Comparison of ENCODE assay signal across 31 mouse cellular contexts in genomic region chr9:121018524-121019315, GRCm38 (mm10).
DNase-seq lines count a peak whose midpoint lies in the region; ATAC-seq and TF ChIP-seq lines count a peak whose summit lies in the region.
"Had no signal": no experiment of that assay in that cellular context is flagged by ENCODE, and none has a peak within 500 bp of the region (broad histone marks: within the 10 kb centered on the region; RNA-seq: fewer than 3 reads in every experiment).

No protein-coding gene starts in this region.

- H3K4me3 ChIP-seq in MEL (ENCODE audit: control insufficient read depth in 1 of 2, insufficient read depth in 1 of 2, low read depth in 2 of 2, low read length in 2 of 2) = no peak overlapping the region
- no peak overlapping the region for H3K4me3 ChIP-seq in liver, embryonic 12.5 days
- H3K4me3 ChIP-seq: embryonic facial prominence, embryonic 13.5 days; forebrain, embryonic 12.5 days; kidney, embryonic 15.5 days; layer of hippocampus, adult 2 months; limb, embryonic 13.5 days; midbrain, embryonic 12.5 days; neural tube, embryonic 13.5 days; stomach, embryonic 15.5 days had no signal

- peak; percentile 68 for ATAC-seq in liver, embryonic 12.5 days
- peak; percentile 46 for ATAC-seq in megakaryocyte progenitor cell, adult 5-6 weeks (replicated peaks; ENCODE audit: poor library complexity)
- no peak for ATAC-seq in erythroid progenitor cell, adult 5-6 weeks (replicated peaks; ENCODE audit: low FRiP score, poor library complexity, severe bottlenecking)
- ATAC-seq: forebrain, postnatal 0 days; hindbrain, embryonic 16.5 days; Patski had no signal

- TF ChIP-seq RAD21 in MEL (IDR thresholded peaks at IDR 0.05; ENCODE audit: low read depth, low read length) = no peak

- intact Hi-C loops in gastrocnemius, postnatal 36 days (cut with DNase I) = no loop called here

- peak overlapping the region; percentile 1; the same call in 1 of the 2 replicates for H3K4me2 ChIP-seq in liver, embryonic 12.5 days
- H3K4me2 ChIP-seq: embryonic facial prominence, embryonic 13.5 days; forebrain, embryonic 12.5 days; kidney, embryonic 15.5 days; limb, embryonic 13.5 days; lung, embryonic 14.5 days; midbrain, embryonic 12.5 days; neural tube, embryonic 13.5 days; stomach, embryonic 15.5 days had no signal

- H3K9me3 ChIP-seq in MEL (replicated peaks; ENCODE audit: insufficient read depth, low read length) = no peaks in the 10 kb centered on the region
- peaks cover 7% of the 10 kb centered on the region for H3K9me3 ChIP-seq in liver, embryonic 12.5 days (replicated peaks)
- H3K9me3 ChIP-seq: embryonic facial prominence, embryonic 13.5 days; forebrain, embryonic 12.5 days; kidney, embryonic 15.5 days; limb, embryonic 13.5 days; midbrain, embryonic 12.5 days; neural tube, embryonic 13.5 days; stomach, embryonic 15.5 days had no signal

- no peak for TF ChIP-seq CTCF in MEL (IDR thresholded peaks at IDR 0.05 in 2 of 3, conservative IDR thresholded peaks at IDR 0.05 in 1 of 3; ENCODE audit: control insufficient read depth in 1 of 3, insufficient read depth in 1 of 3, low read depth in 2 of 3, low read length in 3 of 3, poor library complexity in 1 of 3, severe bottlenecking in 1 of 3)

- no peak overlapping the region for H3K9ac ChIP-seq in MEL (ENCODE audit: control insufficient read depth, low read depth, low read length, poor library complexity, severe bottlenecking)
- no peak overlapping the region for H3K9ac ChIP-seq in liver, embryonic 12.5 days
- H3K9ac ChIP-seq: embryonic facial prominence, embryonic 13.5 days; forebrain, embryonic 12.5 days; forebrain, postnatal 0 days; kidney, embryonic 15.5 days; limb, embryonic 13.5 days; lung, embryonic 14.5 days; midbrain, embryonic 12.5 days; neural tube, embryonic 13.5 days; stomach, embryonic 15.5 days had no signal

- WGBS in liver, embryonic 12.5 days (ENCODE audit: insufficient replicate concordance) = 44% methylated on average over 2 of the region's 2 CpGs

- H3K36me3 ChIP-seq in MEL (ENCODE audit: control insufficient read depth in 1 of 2, insufficient read depth in 2 of 2, low read length in 2 of 2) = peaks cover 0 to 3% of the 10 kb centered on the region in 2 experiments; a peak in 2 of 4 replicates
- no peaks in the 10 kb centered on the region for H3K36me3 ChIP-seq in liver, embryonic 12.5 days
- H3K36me3 ChIP-seq: embryonic facial prominence, embryonic 13.5 days; forebrain, embryonic 12.5 days; kidney, embryonic 15.5 days; limb, embryonic 13.5 days; midbrain, embryonic 12.5 days; neural tube, embryonic 13.5 days; stomach, embryonic 15.5 days had no signal

- TF ChIP-seq POLR2A in MEL (IDR thresholded peaks at IDR 0.05; ENCODE audit: control insufficient read depth in 1 of 2, insufficient read depth in 1 of 2, low read depth in 1 of 2, low read length in 2 of 2, poor library complexity in 1 of 2) = no peak

- peak; percentile 20 to 37; a peak in 1 of 4 replicates for TF ChIP-seq EP300 in MEL (IDR thresholded peaks at IDR 0.05; ENCODE audit: low read depth in 1 of 2, low read length in 2 of 2)

- H3K27me3 ChIP-seq in MEL (ENCODE audit: control insufficient read depth in 1 of 2, insufficient read depth in 2 of 2, low read length in 2 of 2) = no peaks in the 10 kb centered on the region; a peak in 1 of 4 replicates
- H3K27me3 ChIP-seq in liver, embryonic 12.5 days (replicated peaks) = no peaks in the 10 kb centered on the region
- H3K27me3 ChIP-seq: embryonic facial prominence, embryonic 13.5 days; forebrain, embryonic 12.5 days; kidney, embryonic 15.5 days; limb, embryonic 13.5 days; midbrain, embryonic 12.5 days; neural tube, embryonic 13.5 days; Patski; stomach, embryonic 15.5 days had no signal

- no peaks in the 10 kb centered on the region for H3K79me2 ChIP-seq in MEL (ENCODE audit: control insufficient read depth, insufficient read depth, low read length, poor library complexity)

- H3K4me1 ChIP-seq in MEL (ENCODE audit: control insufficient read depth in 1 of 2, insufficient read depth in 2 of 2, low read length in 2 of 2) = peaks cover 0 to 8% of the 10 kb centered on the region in 2 experiments; a peak in 3 of 4 replicates
- peaks cover 26% of the 10 kb centered on the region for H3K4me1 ChIP-seq in liver, embryonic 12.5 days

- DNase-seq in MEL (ENCODE audit: low read depth, low spot score) (peak; percentile 9), MEL-GATA-1-ER (ENCODE audit: extremely low read depth, low read depth) (peak; percentile 18)
- no peak for DNase-seq in ovary, adult 18-20 months (ENCODE audit: low spot score)
- DNase-seq in gastrocnemius, postnatal 36 days = no peak
- DNase-seq: adrenal gland, postnatal 14 days; B cell, adult 2 months; cerebellum, adult 18-20 months; cerebellum, postnatal 10 days; forebrain, postnatal 0 days; gastrocnemius, postnatal 10 days; heart, postnatal 14 days; kidney, adult 11 months; kidney, postnatal 36 days; lung, embryonic 14.5 days; lung, postnatal 14 days; retina, postnatal 1 day; right cerebral cortex, postnatal 14 days; thymus, postnatal 14 days had no signal

- no peak overlapping the region for H3K27ac ChIP-seq in MEL (ENCODE audit: control insufficient read depth, low read depth, low read length)
- H3K27ac ChIP-seq in liver, embryonic 12.5 days = peak overlapping the region; percentile 27; the same call in 1 of the 2 replicates
- H3K27ac ChIP-seq: embryonic facial prominence, embryonic 13.5 days; forebrain, embryonic 12.5 days; kidney, embryonic 15.5 days; layer of hippocampus, adult 2 months; limb, embryonic 13.5 days; midbrain, embryonic 12.5 days; neural tube, embryonic 13.5 days; stomach, embryonic 15.5 days had no signal

TF ChIP-seq in MEL, 35 proteins besides CTCF, POLR2A, EP300 and RAD21:
- TF ChIP-seq SIN3A (IDR thresholded peaks at IDR 0.05; ENCODE audit: low read length) = 0 out of 2 replicates have a peak, but pooled peaks have one; percentile 17
- TF ChIP-seq TAL1 (IDR thresholded peaks at IDR 0.05; ENCODE audit: low read length) = peak; percentile 74
- no peak for TF ChIP-seq ZKSCAN1 (IDR thresholded peaks at IDR 0.05; ENCODE audit: low read depth, low read length)
- TF ChIP-seq TCF12 (IDR thresholded peaks at IDR 0.05; ENCODE audit: low read depth, low read length) = peak; percentile 41; the same call in 1 of the 2 replicates
- TF ChIP-seq ZC3H11A (IDR thresholded peaks at IDR 0.05; ENCODE audit: low read depth, low read length) = no peak
- TF ChIP-seq GATA1 (IDR thresholded peaks at IDR 0.05; ENCODE audit: low read depth, low read length) = peak; percentile 35; the same call in 1 of the 2 replicates

Comparison
In these comparisons a context has a peak if more than half of its experiments do, and no peak if none do; other contexts are left out.
1. DNase-seq: peak in MEL (single experiment) and MEL-GATA-1-ER (single experiment); none in ovary, adult 18-20 months (single experiment) and gastrocnemius, postnatal 36 days (0 of 2).